Mouse (Mus musculus): ENCODE measurements at regions not wholly inside any gene's neighbourhood (a gene's known extent, or its start where the extent isn't known, plus 50 kb on each side); places are given as distances from the start of the nearest gene placed in this dataset.

- TF ChIP-seq CTCF (IDR thresholded peaks at IDR 0.05) (no peak), EP300 (IDR thresholded peaks at IDR 0.05) (no peak)
Measured at GRCm38 (mm10) chr12:56441166-56441817, 95.4 kb downstream of the Nkx2-1 start.
